Mouse (Mus musculus) hindbrain, embryonic 16.5 days (tissue): ENCODE measurements around the gene Gemin2. TPM values are rescaled to one million over a fixed set of nuclear protein-coding genes. Genes with fewer than 3 reads are reported as not detected.
A peak's percentile ranks its signal among the peaks of the same experiment; 100 is the strongest.
"Not testable (repeated sequence)": the region's sequence is repeated elsewhere in the genome, so short reads cannot be mapped to it uniquely, and the experiment has no call there.

Experiments
- ATAC-seq: fragments of 200-750 bp; cut with Nextera tagmentation; 2 replicates; pipeline ENCODE4 v1.8.0; 2017; ENCODE audit warnings: moderate TSS enrichment, moderate library complexity
- H3K27ac ChIP-seq: fragments of 300-500 bp; sonication (generic); 2 replicates; pipeline ENCODE4 v1.5.1; 2014; ENCODE audit warnings: low read depth, mild to moderate bottlenecking, control low read depth, low read length, moderate library complexity
- H3K27me3 ChIP-seq: fragments of 300-500 bp; sonication (generic); replicated peaks from 2 replicates; pipeline ENCODE4 v1.6.1; 2014; ENCODE audit warnings: low read length; ENCODE audit not compliant: control insufficient read depth, insufficient read depth
- H3K36me3 ChIP-seq: fragments of 300-500 bp; sonication (generic); 2 replicates; pipeline ENCODE4 v1.6.1; 2014; ENCODE audit warnings: mild to moderate bottlenecking, low read length, moderate library complexity, mixed read lengths; ENCODE audit not compliant: control insufficient read depth, insufficient read depth
- H3K4me1 ChIP-seq: fragments of 300-500 bp; sonication (generic); 2 replicates; pipeline ENCODE4 v1.6.1; 2014; ENCODE audit warnings: low read depth, low read length; ENCODE audit not compliant: control insufficient read depth, insufficient read depth
- H3K4me2 ChIP-seq: fragments of 300-500 bp; sonication (generic); 2 replicates; pipeline ENCODE4 v1.6.1; 2014; ENCODE audit warnings: mild to moderate bottlenecking, low read length, control low read depth, moderate library complexity
- H3K4me3 ChIP-seq: fragments of 300-500 bp; sonication (generic); 2 replicates; pipeline ENCODE4 v1.5.1; 2014; ENCODE audit warnings: mild to moderate bottlenecking, low read length, control low read depth, moderate library complexity
- H3K9ac ChIP-seq: fragments of 300-500 bp; sonication (generic); 2 replicates; pipeline ENCODE4 v1.6.1; 2014; ENCODE audit warnings: low read depth, mild to moderate bottlenecking, control low read depth, low read length, moderate library complexity
- H3K9me3 ChIP-seq: fragments of 300-500 bp; sonication (generic); 2 replicates; pipeline ENCODE4 v1.6.1; 2014; ENCODE audit warnings: mild to moderate bottlenecking, low read length, moderate library complexity; ENCODE audit not compliant: control insufficient read depth
- WGBS: fragments of 180-500 bp; shearing (Covaris S2); extraction: QIAGEN DNeasy Blood & Tissue Kit; methylation state at CpG from one replicate; pipeline ENCODE4 v1.1.7; 2014; 5-methylcytosine and 5-hydroxymethylcytosine counted together
- polyA plus RNA-seq: library from polyadenylated mRNA; unstranded; fragments of >200 nt; fragmentation: Nextera tagmentation; extraction: Ambion mirVana; gene quantifications from 2 replicates; pipeline ENCODE4 v1.2.1, GENCODE M21; 2015

Gemin2 gene
- 13.5 and 14.1 TPM in 2 replicates for polyA plus RNA-seq

GRCm38 (mm10) chr12:59013234-59013633, at the start of gene Gemin2:
Gene Gemin2 (plus strand): TSS chr12:59013393.
- Histone ChIP-seq H3K27ac (peak within 1 kb of the TSS; percentile 64), H3K9ac (peak within 1 kb of the TSS; percentile 56), H3K9me3 (no peaks in the 10 kb centered on the region), H3K4me1 (peaks cover 20% of the 10 kb centered on the region), H3K36me3 (peaks cover 3% of the 10 kb centered on the region), H3K27me3 (no peaks in the 10 kb centered on the region), H3K4me3 (peak within 1 kb of the TSS; percentile 89), H3K4me2 (peak within 1 kb of the TSS; percentile 62)
- peak; percentile 80 for ATAC-seq
- under 1% methylated on average over 28 of the region's 28 CpGs for WGBS

- peak; percentile 53; the same call in 1 of the 2 replicates for ATAC-seq
- WGBS: 70% methylated on average over 4 of the region's 4 CpGs
- Histone ChIP-seq H3K9me3 (no peaks in the 10 kb centered on the region), H3K9ac (no peak overlapping the region), H3K27ac (no peak overlapping the region), H3K4me1 (no peaks in the 10 kb centered on the region), H3K4me3 (no peak overlapping the region), H3K27me3 (no peaks in the 10 kb centered on the region), H3K4me2 (no peak overlapping the region), H3K36me3 (peaks cover 19% of the 10 kb centered on the region)
Observed at GRCm38 (mm10) chr12:58964583-58964982, 48.6 kb upstream of the Gemin2 start.

- peaks cover 19% of the 10 kb centered on the region for H3K36me3 ChIP-seq
- no peaks in the 10 kb centered on the region for H3K27me3 ChIP-seq
- 82% methylated on average over 2 of the region's 2 CpGs for WGBS
Observed at GRCm38 (mm10) chr12:58976966-58977365, 36.2 kb upstream of the Gemin2 start.

GRCm38 (mm10) chr12:58981178-58981661, 32.0 kb upstream of the Gemin2 start:
- H3K9ac ChIP-seq, H3K27ac ChIP-seq, H3K9me3 ChIP-seq, H3K4me1 ChIP-seq, H3K4me2 ChIP-seq, ATAC-seq, H3K4me3 ChIP-seq, H3K27me3 ChIP-seq: not testable (repeated sequence)
- peaks cover 22% of the 10 kb centered on the region for H3K36me3 ChIP-seq
- 72% methylated on average over 5 of the region's 6 CpGs for whole genome bisulfite sequencing

More at GRCm38 (mm10) chr12:58976966-58977365, 36.2 kb upstream of the Gemin2 start:
- H3K4me3 ChIP-seq: no peak overlapping the region
- no peaks in the 10 kb centered on the region for H3K4me1 ChIP-seq
- H3K27ac ChIP-seq: no peak overlapping the region
- H3K4me2 ChIP-seq: no peak overlapping the region
- no peak for ATAC-seq
- H3K9ac ChIP-seq: no peak overlapping the region
- no peaks in the 10 kb centered on the region for H3K9me3 ChIP-seq

GRCm38 (mm10) chr12:58985766-58986165, 27.4 kb upstream of the Gemin2 start:
- Histone ChIP-seq H3K27me3 (no peaks in the 10 kb centered on the region), H3K9me3 (no peaks in the 10 kb centered on the region), H3K4me3 (no peak overlapping the region), H3K4me2 (no peak overlapping the region), H3K27ac (no peak overlapping the region), H3K9ac (no peak overlapping the region), H3K36me3 (peaks cover 33% of the 10 kb centered on the region), H3K4me1 (no peaks in the 10 kb centered on the region)
- 96% methylated on average over 3 of the region's 3 CpGs for WGBS
- no peak for ATAC-seq

GRCm38 (mm10) chr12:59010482-59010881, 2.7 kb upstream of the Gemin2 start:
- peaks cover 25% of the 10 kb centered on the region for H3K4me1 ChIP-seq
- WGBS: 81% methylated on average over 2 of the region's 2 CpGs
- no peak for ATAC-seq

GRCm38 (mm10) chr12:59011275-59011843, 1.8 kb upstream of the Gemin2 start:
- H3K36me3 ChIP-seq: peaks cover 4% of the 10 kb centered on the region; the same call in 1 of the 2 replicates
- no peaks in the 10 kb centered on the region for H3K9me3 ChIP-seq
- peak overlapping the region; percentile 92 for H3K9ac ChIP-seq
- no peak for ATAC-seq
- peaks cover 25% of the 10 kb centered on the region for H3K4me1 ChIP-seq
- H3K27me3 ChIP-seq: no peaks in the 10 kb centered on the region
- H3K27ac ChIP-seq: peak overlapping the region; percentile 91
- H3K4me3 ChIP-seq: peak overlapping the region; percentile 89
- H3K4me2 ChIP-seq: peak overlapping the region; percentile 84
- WGBS: under 1% methylated on average over 25 of the region's 25 CpGs

More at GRCm38 (mm10) chr12:59010482-59010881, 2.7 kb upstream of the Gemin2 start:
- H3K4me2 ChIP-seq: peak overlapping the region; percentile 84
- no peak overlapping the region; the same call in 1 of the 2 replicates for H3K4me3 ChIP-seq
- H3K9me3 ChIP-seq: no peaks in the 10 kb centered on the region
- H3K27ac ChIP-seq: no peak overlapping the region
- H3K36me3 ChIP-seq: peaks cover 11% of the 10 kb centered on the region
- no peak overlapping the region for H3K9ac ChIP-seq
- H3K27me3 ChIP-seq: no peaks in the 10 kb centered on the region

- Histone ChIP-seq H3K27me3 (no peaks in the 10 kb centered on the region), H3K36me3 (no peaks in the 10 kb centered on the region), H3K4me2 (peak within 1 kb of the TSS; percentile 84), H3K9ac (peak within 1 kb of the TSS; percentile 92), H3K27ac (peak within 1 kb of the TSS; percentile 91), H3K9me3 (no peaks in the 10 kb centered on the region), H3K4me1 (peaks cover 25% of the 10 kb centered on the region), H3K4me3 (peak within 1 kb of the TSS; percentile 89)
- under 1% methylated on average over 48 of the region's 48 CpGs for WGBS
- ATAC-seq: peak; percentile 97
Observed at GRCm38 (mm10) chr12:59011844-59012709, 1.1 kb upstream of the Gemin2 start, which contains the start of gene Sec23a. Gene Sec23a (minus strand): TSS chr12:59012017.

GRCm38 (mm10) chr12:59012710-59013091, 492 bp upstream of the Gemin2 start:
- 2% methylated on average over 7 of the region's 7 CpGs for WGBS
- peak overlapping the region; percentile 56; the same call in 1 of the 2 replicates for H3K9ac ChIP-seq

More at GRCm38 (mm10) chr12:59012710-59013091, 492 bp upstream of the Gemin2 start:
- H3K27me3 ChIP-seq: no peaks in the 10 kb centered on the region
- peak overlapping the region; percentile 62 for H3K4me2 ChIP-seq
- ATAC-seq: no peak
- no peaks in the 10 kb centered on the region for H3K9me3 ChIP-seq
- no peaks in the 10 kb centered on the region for H3K36me3 ChIP-seq
- H3K4me3 ChIP-seq: peak overlapping the region; percentile 89
- H3K27ac ChIP-seq: peak overlapping the region; percentile 63
- peaks cover 25% of the 10 kb centered on the region for H3K4me1 ChIP-seq
